Mouse (Mus musculus) T-helper 1 cell (primary cell): ENCODE measurements around the gene Hfe.

Experiments
- in situ Hi-C: fragments of 300-600 bp; cut with MboI, MseI; formaldehyde crosslinking; loops from one replicate; pipeline ENCODE4 v1.15.1; 2025; ENCODE audit warnings: high pct_unique_total_duplicates

Hfe gene

DNA sequence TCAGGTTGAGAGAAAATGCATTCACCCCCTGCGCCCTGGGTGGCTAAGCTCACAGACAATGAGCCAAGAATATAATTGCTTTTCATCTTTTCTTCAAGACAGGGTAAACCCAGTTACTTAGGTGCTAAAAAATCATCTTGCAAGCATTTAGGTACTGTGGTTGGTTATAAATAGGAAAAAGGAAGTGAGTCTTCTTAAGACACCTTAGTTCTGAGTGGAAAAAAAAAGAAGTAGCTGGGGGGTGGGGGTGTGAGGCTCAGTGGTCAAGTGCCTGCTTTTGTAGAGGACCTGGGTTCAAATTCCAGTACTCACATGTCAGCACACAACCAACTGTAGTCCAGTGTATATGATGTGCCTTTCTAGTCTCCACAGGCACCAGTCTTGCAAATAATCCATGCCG, 21.7 kb downstream of the Hfe start:
- in situ Hi-C loops, result no loop called here

DNA sequence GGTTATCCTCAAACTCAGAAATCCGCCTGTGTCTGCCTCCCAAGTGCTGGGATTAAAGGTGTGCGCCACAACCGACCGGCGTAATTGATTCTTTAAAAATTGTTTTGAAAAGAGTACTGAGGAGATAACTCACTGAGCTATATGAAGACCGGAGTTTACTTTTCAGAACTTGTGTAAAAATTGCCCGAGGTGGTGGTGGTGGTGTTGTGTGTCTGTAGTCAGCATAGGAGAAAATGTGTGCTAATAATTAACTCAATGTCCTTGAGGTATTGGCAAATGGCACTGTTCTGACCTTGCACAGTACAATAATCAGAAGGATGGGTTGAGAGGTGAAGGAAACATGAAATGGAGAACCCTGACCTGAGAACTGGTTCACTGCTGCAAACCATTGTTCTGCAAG, 22.7 kb downstream of the Hfe start:
- in situ Hi-C loops, result no loop called here

GRCm38 (mm10) chr13:23687181-23687580, 23.5 kb downstream of the Hfe start:
- in situ Hi-C loops, result no loop called here

DNA sequence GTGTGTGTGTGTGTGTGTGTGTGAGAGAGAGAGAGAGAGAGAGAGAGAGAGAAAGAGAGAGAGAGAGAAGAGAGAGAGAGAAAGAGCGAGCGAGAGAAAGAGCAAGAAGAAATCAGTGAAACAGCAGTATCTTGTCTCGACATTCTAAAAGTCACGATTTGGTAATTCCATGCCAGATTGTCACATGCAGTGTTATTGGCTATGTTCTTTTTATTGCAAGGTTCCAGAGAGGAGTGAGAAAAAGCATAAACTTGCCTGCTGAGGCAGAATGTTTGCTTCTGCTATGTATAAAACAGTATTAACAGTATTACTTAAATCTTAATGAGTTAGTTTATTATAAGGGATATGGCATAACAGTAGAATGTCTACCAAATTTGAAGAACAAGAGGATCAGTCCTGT, 24.7 kb downstream of the Hfe start:
- in situ Hi-C loops, result no loop called here

- in situ Hi-C loops, result no loop called here
Observed at GRCm38 (mm10) chr13:23685121-23685861, 25.4 kb downstream of the Hfe start.

- in situ Hi-C loops, result loop anchor here (5.0 kb wide), 3 partner anchors 112 to 1967 kb away; partner anchors contain the start of genes Hist1h2ad, Hist1h2ae, Hist1h2ai and Hist1h2bf
Observed at GRCm38 (mm10) chr13:23684295-23684945, 26.2 kb downstream of the Hfe start.

DNA sequence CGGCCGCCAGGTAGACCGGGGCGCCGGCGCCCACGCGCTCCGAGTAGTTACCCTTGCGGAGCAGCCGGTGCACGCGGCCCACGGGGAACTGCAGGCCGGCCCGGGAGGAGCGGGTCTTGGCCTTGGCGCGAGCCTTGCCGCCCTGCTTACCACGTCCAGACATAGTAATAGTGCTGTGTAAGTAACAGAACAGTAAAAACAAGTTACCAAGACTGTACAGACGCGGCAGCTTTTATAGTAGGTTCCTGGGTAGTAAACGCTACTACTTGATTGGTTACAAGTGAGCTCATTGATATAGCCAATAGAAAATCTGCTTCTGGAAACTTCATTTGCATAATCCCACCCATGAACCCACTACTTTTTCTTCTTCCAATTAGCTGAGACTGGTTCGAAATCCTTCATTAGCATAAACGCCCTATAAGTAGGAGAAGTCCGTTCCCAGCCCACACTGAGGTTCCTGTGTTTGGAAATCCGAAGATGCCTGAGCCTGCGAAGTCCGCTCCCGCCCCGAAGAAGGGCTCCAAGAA, 26.8 kb downstream of the Hfe start, which contains the start of the genes Hist1h2ac and Hist1h2bc:
Gene Hist1h2ac (minus strand): TSS at position 194 of the 527 bp plus-strand sequence.
Gene Hist1h2bc (plus strand): TSS at position 445 of the 527 bp plus-strand sequence.
- in situ Hi-C loops, result loop anchor here (5.0 kb wide), 3 partner anchors 112 to 1967 kb away; partner anchors contain the start of genes Hist1h2ad, Hist1h2ae, Hist1h2ai and Hist1h2bf

GRCm38 (mm10) chr13:23682947-23683754, 27.5 kb downstream of the Hfe start:
- in situ Hi-C loops, result loop anchor here (5.0 kb wide), 3 partner anchors 111 to 1966 kb away; partner anchors contain the start of genes Hist1h2ad, Hist1h2ae, Hist1h2ai and Hist1h2bf

GRCm38 (mm10) chr13:23682623-23682946, 28.1 kb downstream of the Hfe start:
- in situ Hi-C loops, result loop anchor here (5.0 kb wide), 3 partner anchors 110 to 1965 kb away; partner anchors contain the start of genes Hist1h2ad, Hist1h2ae, Hist1h2ai and Hist1h2bf

DNA sequence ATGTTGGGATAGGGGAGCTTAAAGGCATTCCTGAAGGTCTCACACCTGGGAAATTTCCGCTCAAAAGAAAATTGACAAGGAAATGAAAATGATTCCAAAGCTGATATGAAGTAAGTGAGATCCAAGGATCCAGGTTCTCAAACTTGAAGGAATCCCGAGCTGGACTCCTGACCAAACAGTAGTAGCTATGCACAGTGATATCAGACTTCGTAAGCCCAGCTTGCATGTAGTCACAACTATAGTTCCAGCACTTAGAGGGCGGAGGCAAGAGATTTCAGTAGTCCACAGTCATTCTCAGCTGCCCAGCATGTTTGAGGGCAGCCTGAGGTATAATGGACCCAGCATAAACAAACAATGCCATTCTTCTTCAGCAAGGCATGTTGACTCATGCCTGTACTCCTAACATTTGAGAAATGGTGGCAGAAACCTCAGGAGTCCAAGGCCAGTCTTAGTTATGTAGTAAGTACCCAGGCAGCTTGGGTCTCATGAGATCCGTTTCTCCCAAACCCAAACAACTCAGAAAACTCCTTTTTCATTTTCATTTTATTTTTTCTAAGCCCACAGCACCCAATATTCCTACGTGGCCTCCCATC, 28.6 kb downstream of the Hfe start:
- in situ Hi-C loops, result loop anchor here (5.0 kb wide), 3 partner anchors 110 to 1965 kb away; partner anchors contain the start of genes Hist1h2ad, Hist1h2ae, Hist1h2ai and Hist1h2bf

- in situ Hi-C loops, result no loop called here
Observed at GRCm38 (mm10) chr13:23662536-23662935, 48.1 kb downstream of the Hfe start.

GRCm38 (mm10) chr13:23659636-23660366, 50.9 kb downstream of the Hfe start:
- in situ Hi-C loops, result no loop called here
